Mouse (Mus musculus) heart, postnatal 0 days (tissue): Measurements from ENCODE around the gene Galnt17.

ENCODE experiments used
- CTCF ChIP-seq: IDR thresholded peaks from 2 replicates; pipeline ENCODE4 v1.5.1; 2016; ENCODE audit warnings: antibody characterized with exemption, control low read depth, low read depth
- EP300 ChIP-seq: IDR thresholded peaks from 2 replicates; pipeline ENCODE4 v1.6.1; 2016; ENCODE audit warnings: antibody characterized with exemption, low read depth

DNA sequence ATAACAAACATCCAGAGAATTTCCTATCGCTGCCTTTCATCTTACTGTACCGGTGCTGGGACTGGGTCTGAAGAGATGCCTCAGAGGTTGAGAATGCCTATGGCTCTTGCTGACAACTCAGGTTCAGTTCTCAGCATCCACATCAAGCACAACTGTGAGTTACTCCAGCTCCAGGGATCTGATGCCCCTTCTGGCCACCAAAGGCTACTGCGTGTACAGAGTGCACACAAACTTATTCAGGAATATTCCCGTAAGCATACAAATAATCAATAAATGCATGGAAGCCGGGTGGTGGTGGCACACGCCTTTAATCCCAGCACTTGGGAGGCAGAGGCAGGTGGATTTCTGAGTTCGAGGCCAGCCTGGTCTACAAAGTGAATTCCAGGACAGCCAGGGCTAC lies 232.5 kb downstream of the Galnt17 start:
- no peak for TF ChIP-seq CTCF
- TF ChIP-seq EP300: no peak
